Mouse (Mus musculus) liver, embryonic 12.5 days (tissue): Measurements from ENCODE around the gene Npepl1. TPM values are rescaled to one million over a fixed set of nuclear protein-coding genes. Genes with fewer than 3 reads are reported as not detected.

Source experiments
- ATAC-seq: fragments of 200-750 bp; cut with Nextera tagmentation; 2 replicates; pipeline ENCODE4 v1.8.0; 2017; ENCODE audit warnings: moderate number of reproducible peaks, mild to moderate bottlenecking, moderate library complexity
- H3K27ac ChIP-seq: fragments of 300-500 bp; sonication (generic); 2 replicates; pipeline ENCODE4 v1.5.1; 2016; ENCODE audit warnings: mild to moderate bottlenecking
- H3K27me3 ChIP-seq: fragments of 300-500 bp; sonication (generic); replicated peaks from 2 replicates; pipeline ENCODE4 v1.6.1; 2016; ENCODE audit warnings: mild to moderate bottlenecking, moderate library complexity
- H3K36me3 ChIP-seq: fragments of 300-500 bp; sonication (generic); 2 replicates; pipeline ENCODE4 v1.6.1; 2016; ENCODE audit warnings: mild to moderate bottlenecking, moderate library complexity
- H3K4me1 ChIP-seq: fragments of 300-500 bp; sonication (generic); 2 replicates; pipeline ENCODE4 v1.6.1; 2016
- H3K4me2 ChIP-seq: fragments of 300-500 bp; sonication (generic); 2 replicates; pipeline ENCODE4 v1.6.1; 2016; ENCODE audit warnings: mild to moderate bottlenecking, moderate library complexity
- H3K4me3 ChIP-seq: fragments of 300-500 bp; sonication (generic); 2 replicates; pipeline ENCODE4 v1.5.1; 2016; ENCODE audit warnings: mild to moderate bottlenecking, moderate library complexity
- H3K9ac ChIP-seq: fragments of 300-500 bp; sonication (generic); 2 replicates; pipeline ENCODE4 v1.6.1; 2016; ENCODE audit warnings: mild to moderate bottlenecking, moderate library complexity
- H3K9me3 ChIP-seq: fragments of 300-500 bp; sonication (generic); replicated peaks from 2 replicates; pipeline ENCODE4 v1.6.1; 2016; ENCODE audit warnings: mild to moderate bottlenecking, moderate library complexity
- WGBS: fragments of 180-500 bp; shearing (Covaris S2); methylation state at CpG from one replicate; pipeline ENCODE4 v1.1.7; 2016; ENCODE audit not compliant: insufficient replicate concordance; 5-methylcytosine and 5-hydroxymethylcytosine counted together
- polyA plus RNA-seq: library from polyadenylated mRNA; unstranded; fragments of >200 nt; fragmentation: Nextera tagmentation; extraction: Ambion mirVana; gene quantifications from 2 replicates; pipeline ENCODE4 v1.2.1, GENCODE M21; 2016

Gene Npepl1
- polyA plus RNA-seq, result 43.6 and 44.5 TPM in 2 replicates

GRCm38 (mm10) chr2:174109991-174110782 lies at the start of gene Npepl1:
Gene Npepl1, plus strand, starts transcription at chr2:174110349.
- Histone ChIP-seq H3K4me2 (peak within 1 kb of the TSS; percentile 97), H3K4me1 (peaks cover 25% of the 10 kb centered on the region), H3K9ac (peak within 1 kb of the TSS; percentile 81), H3K27ac (peak within 1 kb of the TSS; percentile 75), H3K27me3 (no peaks in the 10 kb centered on the region), H3K4me3 (peak within 1 kb of the TSS; percentile 70), H3K9me3 (no peaks in the 10 kb centered on the region), H3K36me3 (peaks cover 27% of the 10 kb centered on the region)
- WGBS, result 2% methylated on average over 79 of the region's 90 CpGs
- ATAC-seq, result peak; percentile 90

- Histone ChIP-seq H3K9me3 (no peaks in the 10 kb centered on the region), H3K27me3 (no peaks in the 10 kb centered on the region), H3K4me3 (no peak overlapping the region), H3K4me1 (no peaks in the 10 kb centered on the region), H3K27ac (no peak overlapping the region), H3K9ac (no peak overlapping the region), H3K36me3 (no peaks in the 10 kb centered on the region), H3K4me2 (no peak overlapping the region)
- ATAC-seq, result no peak
- 20% methylated on average over 2 of the region's 2 CpGs for WGBS
These were observed 48.9 kb upstream of the Npepl1 start for GRCm38 (mm10) chr2:174061219-174061618.

- ATAC-seq, result no peak
- no peak overlapping the region for H3K4me3 ChIP-seq
- H3K27ac ChIP-seq, result no peak overlapping the region
- no peak overlapping the region for H3K4me2 ChIP-seq
- H3K9ac ChIP-seq, result no peak overlapping the region
- no peaks in the 10 kb centered on the region for H3K27me3 ChIP-seq
- H3K4me1 ChIP-seq, result no peaks in the 10 kb centered on the region
- H3K36me3 ChIP-seq, result no peaks in the 10 kb centered on the region
- H3K9me3 ChIP-seq, result no peaks in the 10 kb centered on the region
- 36% methylated on average over 6 of the region's 6 CpGs for WGBS
These were observed 47.1 kb upstream of the Npepl1 start for GRCm38 (mm10) chr2:174063074-174063473.

GRCm38 (mm10) chr2:174063527-174064211 lies 46.5 kb upstream of the Npepl1 start:
- Histone ChIP-seq H3K9me3 (no peaks in the 10 kb centered on the region), H3K27me3 (no peaks in the 10 kb centered on the region), H3K36me3 (no peaks in the 10 kb centered on the region), H3K9ac (no peak overlapping the region), H3K4me2 (no peak overlapping the region), H3K27ac (no peak overlapping the region), H3K4me3 (no peak overlapping the region), H3K4me1 (no peaks in the 10 kb centered on the region)
- no peak for ATAC-seq
- WGBS, result 64% methylated on average over 9 of the region's 9 CpGs

GRCm38 (mm10) chr2:174067793-174068419 lies 42.2 kb upstream of the Npepl1 start:
- no peak overlapping the region for H3K27ac ChIP-seq
- H3K4me1 ChIP-seq, result no peaks in the 10 kb centered on the region
- H3K9me3 ChIP-seq, result no peaks in the 10 kb centered on the region
- WGBS, result 68% methylated on average over 6 of the region's 6 CpGs
- no peak overlapping the region for H3K4me3 ChIP-seq
- H3K27me3 ChIP-seq, result no peaks in the 10 kb centered on the region; the same call in 1 of the 2 replicates
- H3K9ac ChIP-seq, result no peak overlapping the region
- ATAC-seq, result no peak
- no peak overlapping the region for H3K4me2 ChIP-seq
- no peaks in the 10 kb centered on the region for H3K36me3 ChIP-seq

GRCm38 (mm10) chr2:174069532-174070049 lies 40.6 kb upstream of the Npepl1 start:
- peaks cover 2% of the 10 kb centered on the region for H3K4me1 ChIP-seq
- no peak overlapping the region for H3K27ac ChIP-seq
- no peak overlapping the region for H3K4me3 ChIP-seq
- H3K9me3 ChIP-seq, result no peaks in the 10 kb centered on the region
- H3K27me3 ChIP-seq, result no peaks in the 10 kb centered on the region; the same call in 1 of the 2 replicates
- ATAC-seq, result no peak
- H3K4me2 ChIP-seq, result no peak overlapping the region
- H3K9ac ChIP-seq, result no peak overlapping the region
- 36% methylated on average over 3 of the region's 3 CpGs for WGBS
- no peaks in the 10 kb centered on the region for H3K36me3 ChIP-seq

GRCm38 (mm10) chr2:174071406-174071805 lies 38.7 kb upstream of the Npepl1 start:
- no peak for ATAC-seq
- Histone ChIP-seq H3K4me3 (no peak overlapping the region), H3K9ac (no peak overlapping the region), H3K9me3 (no peaks in the 10 kb centered on the region), H3K27me3 (no peaks in the 10 kb centered on the region; the same call in 1 of the 2 replicates), H3K36me3 (no peaks in the 10 kb centered on the region), H3K4me2 (no peak overlapping the region), H3K4me1 (peaks cover 15% of the 10 kb centered on the region), H3K27ac (no peak overlapping the region)
- 69% methylated on average over 5 of the region's 5 CpGs for WGBS

GRCm38 (mm10) chr2:174073156-174073790 lies 36.9 kb upstream of the Npepl1 start:
- Histone ChIP-seq H3K36me3 (no peaks in the 10 kb centered on the region), H3K9ac (no peak overlapping the region), H3K4me2 (no peak overlapping the region), H3K9me3 (no peaks in the 10 kb centered on the region), H3K4me3 (no peak overlapping the region), H3K4me1 (peaks cover 32% of the 10 kb centered on the region), H3K27ac (no peak overlapping the region), H3K27me3 (no peaks in the 10 kb centered on the region; the same call in 1 of the 2 replicates)
- no peak for ATAC-seq
- 70% methylated on average over 5 of the region's 5 CpGs for WGBS

- Histone ChIP-seq H3K27ac (0 out of 2 replicates have a peak overlapping the region, but pooled peaks have one; percentile 75), H3K4me2 (peak overlapping the region; percentile 95), H3K9ac (peak overlapping the region; percentile 87), H3K36me3 (no peaks in the 10 kb centered on the region), H3K9me3 (no peaks in the 10 kb centered on the region), H3K4me3 (peak overlapping the region; percentile 89), H3K4me1 (peaks cover 33% of the 10 kb centered on the region), H3K27me3 (no peaks in the 10 kb centered on the region; the same call in 1 of the 2 replicates)
- 4% methylated on average over 8 of the region's 13 CpGs for WGBS
- ATAC-seq, result no peak
These were observed 35.5 kb upstream of the Npepl1 start for GRCm38 (mm10) chr2:174074621-174075020.

GRCm38 (mm10) chr2:174075072-174075570 lies 35.0 kb upstream of the Npepl1 start:
- H3K27ac ChIP-seq, result peak overlapping the region; percentile 75
- H3K4me3 ChIP-seq, result peak overlapping the region; percentile 89
- H3K36me3 ChIP-seq, result no peaks in the 10 kb centered on the region
- peak overlapping the region; percentile 87 for H3K9ac ChIP-seq
- WGBS, result 5% methylated on average over 22 of the region's 22 CpGs
- peaks cover 33% of the 10 kb centered on the region for H3K4me1 ChIP-seq
- no peaks in the 10 kb centered on the region for H3K9me3 ChIP-seq
- no peak for ATAC-seq
- H3K27me3 ChIP-seq, result no peaks in the 10 kb centered on the region; the same call in 1 of the 2 replicates
- H3K4me2 ChIP-seq, result peak overlapping the region; percentile 95
